Mouse (Mus musculus) adrenal gland (tissue): ENCODE results near the gene Plcb1.

Experiments
- intact Hi-C: fragments of 180-260 bp; cut with DNase I; formaldehyde crosslinking; loops from one replicate; pipeline ENCODE4 v1.15.1; 2025

The Plcb1 gene

DNA sequence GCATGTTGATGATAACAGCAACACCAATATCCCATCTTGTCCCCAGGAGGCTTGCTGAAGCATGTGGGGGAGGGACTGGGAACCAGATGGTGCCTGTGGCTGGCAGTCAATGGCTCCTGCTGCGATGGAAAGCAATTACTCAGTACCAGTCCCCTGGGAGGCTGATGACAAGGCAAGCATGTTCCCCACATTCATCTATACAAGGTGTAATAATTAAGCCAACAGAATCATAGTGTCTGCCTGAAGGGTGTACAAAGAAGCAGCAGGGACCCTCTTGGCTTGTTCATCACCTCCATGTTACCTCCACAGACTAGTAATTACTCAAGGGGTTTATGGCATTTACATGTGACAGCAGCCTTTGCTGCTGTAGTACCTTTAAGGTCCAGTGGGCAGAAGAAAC is 125.0 kb downstream of the Plcb1 start:
- intact Hi-C loops, result no loop called here

- intact Hi-C loops, result no loop called here
These were observed 125.5 kb downstream of the Plcb1 start for GRCm38 (mm10) chr2:134911360-134911759.

- intact Hi-C loops, result no loop called here
These were observed 126.7 kb downstream of the Plcb1 start for GRCm38 (mm10) chr2:134912616-134913015.

DNA sequence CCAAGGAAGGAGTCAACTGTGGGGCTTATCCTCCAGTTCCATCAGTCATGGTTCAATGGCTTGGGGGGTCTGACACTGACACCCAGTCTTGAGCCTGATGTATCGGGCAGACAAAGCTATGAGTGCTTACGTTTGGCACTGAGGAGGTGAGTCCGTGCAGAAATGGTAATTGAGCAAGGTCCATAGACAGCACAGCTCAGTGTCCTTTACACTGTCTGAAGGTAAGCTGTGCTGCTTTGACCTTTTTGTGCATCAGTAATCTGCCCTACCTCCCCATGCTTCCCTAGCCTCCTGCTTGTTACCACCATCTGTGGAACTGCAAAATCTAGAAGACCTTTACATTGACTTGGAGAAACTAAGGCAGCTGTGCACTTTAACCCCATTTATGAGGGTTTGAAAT is 127.7 kb downstream of the Plcb1 start:
- intact Hi-C loops, result no loop called here

DNA sequence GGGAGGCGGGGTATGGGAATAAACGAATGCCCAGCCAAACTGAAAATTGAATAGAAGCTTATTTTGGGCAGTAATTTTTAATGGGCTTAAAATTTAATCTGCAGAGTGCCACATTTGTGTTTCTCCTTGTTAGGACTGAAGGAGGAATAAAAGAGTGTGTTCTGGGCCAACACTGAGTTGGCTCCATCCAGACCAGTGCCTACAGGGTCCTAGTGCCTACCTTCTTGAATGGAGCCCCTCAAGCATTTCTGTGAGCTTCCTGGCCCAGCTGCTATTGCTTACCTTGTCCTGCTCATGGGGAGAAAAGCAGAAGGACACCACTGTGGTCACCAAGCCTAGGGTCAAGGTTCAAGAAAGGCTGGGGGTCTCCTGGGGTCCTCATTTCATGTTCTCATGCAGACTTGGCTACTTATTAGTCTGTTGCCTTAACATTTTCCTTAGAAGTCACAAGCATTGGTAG is 128.3 kb downstream of the Plcb1 start:
- intact Hi-C loops, result no loop called here

DNA sequence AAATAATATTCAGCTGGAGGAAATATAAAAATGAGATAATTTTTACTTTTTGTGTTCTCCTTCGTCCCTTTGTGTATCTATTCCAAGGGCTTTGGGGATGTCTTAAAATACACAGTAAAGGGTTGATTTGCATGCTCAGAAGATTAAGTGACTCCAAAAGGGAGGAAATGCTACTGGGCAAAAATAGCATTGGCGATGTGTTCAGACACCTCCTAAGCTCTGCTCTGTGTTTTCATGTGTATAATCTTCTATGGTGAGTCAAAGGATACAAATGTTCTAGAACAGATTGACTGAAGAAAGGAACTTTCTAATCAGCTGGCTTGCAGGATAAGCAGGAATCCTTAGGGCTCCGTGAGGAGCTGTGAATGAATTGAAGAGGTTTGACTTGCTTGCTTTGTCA is 129.2 kb downstream of the Plcb1 start:
- intact Hi-C loops, result no loop called here

DNA sequence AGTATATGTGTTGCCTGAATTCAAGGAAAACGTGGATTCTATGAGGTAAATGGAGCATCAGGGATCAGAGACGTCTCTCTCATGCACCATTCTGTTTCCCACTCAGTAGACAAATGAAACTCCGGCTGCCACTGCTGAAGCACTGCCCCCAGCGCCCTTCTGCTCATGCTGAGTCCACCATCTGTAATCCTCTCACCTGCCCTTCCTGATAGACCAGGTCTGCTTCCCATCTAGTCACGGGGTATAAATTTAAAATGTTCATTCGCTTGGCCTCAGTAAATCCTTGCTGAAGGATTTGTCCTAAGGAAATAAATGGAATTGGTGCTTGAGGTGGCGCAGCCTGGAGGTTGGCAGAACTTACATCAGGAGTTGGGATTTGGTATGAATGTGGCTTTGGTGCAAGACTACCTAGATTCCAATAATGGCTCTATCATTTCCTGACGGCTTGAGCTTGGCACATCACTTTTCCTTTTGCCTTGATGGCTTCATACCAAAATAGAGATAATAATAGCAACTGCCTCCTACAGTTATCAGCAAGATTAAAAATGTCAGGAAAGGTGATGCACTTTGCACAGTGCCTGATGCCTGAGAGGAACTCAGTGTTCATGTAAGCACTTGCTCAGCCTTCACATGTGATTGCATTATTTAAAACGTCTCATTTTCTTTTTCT is 134.9 kb downstream of the Plcb1 start:
- intact Hi-C loops, result no loop called here

GRCm38 (mm10) chr2:134922636-134923375 is 136.9 kb downstream of the Plcb1 start:
- intact Hi-C loops, result no loop called here

GRCm38 (mm10) chr2:134924143-134924655 is 138.3 kb downstream of the Plcb1 start:
- intact Hi-C loops, result no loop called here

GRCm38 (mm10) chr2:134926266-134926665 is 140.4 kb downstream of the Plcb1 start:
- intact Hi-C loops, result no loop called here

DNA sequence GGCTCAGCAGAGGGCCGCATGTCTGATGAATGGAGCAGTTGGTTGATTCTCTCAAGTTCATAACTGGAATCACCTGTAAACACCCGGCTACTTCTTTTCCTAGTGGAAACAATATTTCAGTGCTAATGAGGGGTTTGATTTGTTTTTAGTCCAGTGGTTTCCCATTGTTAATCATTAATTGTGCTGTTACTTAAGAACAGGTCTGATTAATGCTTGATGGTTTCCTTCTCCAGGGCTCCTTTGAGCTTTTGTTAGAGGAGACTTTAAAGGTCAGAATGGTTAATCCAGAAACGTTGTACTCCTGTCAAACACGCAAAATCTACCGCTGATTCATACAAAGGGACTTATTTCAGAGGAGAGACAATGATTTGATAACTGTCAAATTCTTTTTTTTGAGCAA is 141.2 kb downstream of the Plcb1 start:
- intact Hi-C loops, result no loop called here

GRCm38 (mm10) chr2:134929452-134929851 is 143.6 kb downstream of the Plcb1 start:
- intact Hi-C loops, result no loop called here

GRCm38 (mm10) chr2:134930961-134931360 is 145.1 kb downstream of the Plcb1 start:
- intact Hi-C loops, result no loop called here

- intact Hi-C loops, result no loop called here
These were observed 146.0 kb downstream of the Plcb1 start for GRCm38 (mm10) chr2:134931756-134932421.

DNA sequence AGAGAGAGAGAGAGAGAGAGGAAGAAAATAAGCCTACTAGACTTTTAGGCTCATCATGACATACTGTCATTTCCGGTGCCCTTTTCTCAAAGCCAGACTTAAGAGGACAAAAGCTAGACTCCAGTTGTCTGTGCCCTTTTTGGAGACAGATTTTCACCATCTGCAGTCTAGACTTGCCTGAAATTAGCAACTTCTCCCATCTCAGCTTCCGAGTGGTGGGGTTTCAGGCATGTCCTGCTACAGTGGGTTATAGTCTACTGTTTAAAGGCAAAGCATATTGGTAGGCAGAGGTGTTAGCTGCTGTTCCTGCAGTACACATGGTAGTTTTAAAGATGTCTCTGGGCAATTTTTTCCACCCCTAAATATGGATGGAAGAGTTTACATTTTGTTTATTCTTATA is 149.6 kb downstream of the Plcb1 start:
- intact Hi-C loops, result no loop called here

GRCm38 (mm10) chr2:134935970-134936649 is 150.2 kb downstream of the Plcb1 start:
- intact Hi-C loops, result no loop called here

DNA sequence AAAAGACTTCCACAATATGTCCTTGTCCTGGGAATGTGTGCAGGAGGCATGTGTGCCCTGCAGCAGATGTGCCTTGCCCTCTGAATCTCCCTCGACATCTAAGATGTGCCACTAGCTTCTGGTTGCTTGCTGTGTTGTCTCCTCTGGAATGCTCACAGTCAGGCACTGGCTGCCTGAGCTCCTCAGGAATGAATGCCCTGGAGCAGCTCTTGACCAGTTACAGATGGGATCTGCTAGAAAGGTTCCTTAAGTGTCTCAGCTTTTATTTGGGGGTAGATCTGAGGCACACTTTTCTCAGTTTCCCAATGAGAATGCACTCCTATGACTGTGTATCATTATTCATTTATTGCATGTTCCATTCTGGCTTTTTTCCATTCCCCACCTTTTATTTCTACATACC is 151.8 kb downstream of the Plcb1 start:
- intact Hi-C loops, result no loop called here

GRCm38 (mm10) chr2:134942039-134942438 is 156.2 kb downstream of the Plcb1 start:
- intact Hi-C loops, result no loop called here

- intact Hi-C loops, result no loop called here
These were observed 157.1 kb downstream of the Plcb1 start for GRCm38 (mm10) chr2:134942919-134943318.

DNA sequence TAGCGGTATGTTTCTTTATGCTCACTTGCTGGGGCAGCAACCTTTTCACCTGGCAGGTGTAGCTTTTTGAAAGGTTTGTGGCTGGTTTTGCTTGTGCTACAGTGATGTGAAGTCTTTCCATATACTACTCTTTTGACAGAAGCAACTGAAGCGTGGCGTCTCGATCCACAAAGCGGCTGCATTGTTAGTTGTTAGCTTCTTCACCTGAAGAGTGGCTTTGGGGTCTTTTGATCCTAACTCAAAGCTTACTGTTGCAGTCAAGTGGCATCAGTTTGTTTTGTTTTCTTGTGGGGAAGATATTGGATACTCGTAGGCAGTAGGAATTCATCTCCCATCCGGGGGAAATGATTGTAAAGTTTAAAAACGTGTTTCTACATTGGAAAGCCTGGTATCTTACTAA is 160.5 kb downstream of the Plcb1 start:
- intact Hi-C loops, result loop anchor here (5.0 kb wide), 1 partner anchor 159 kb away; the partner anchor contains the start of gene Plcb1

DNA sequence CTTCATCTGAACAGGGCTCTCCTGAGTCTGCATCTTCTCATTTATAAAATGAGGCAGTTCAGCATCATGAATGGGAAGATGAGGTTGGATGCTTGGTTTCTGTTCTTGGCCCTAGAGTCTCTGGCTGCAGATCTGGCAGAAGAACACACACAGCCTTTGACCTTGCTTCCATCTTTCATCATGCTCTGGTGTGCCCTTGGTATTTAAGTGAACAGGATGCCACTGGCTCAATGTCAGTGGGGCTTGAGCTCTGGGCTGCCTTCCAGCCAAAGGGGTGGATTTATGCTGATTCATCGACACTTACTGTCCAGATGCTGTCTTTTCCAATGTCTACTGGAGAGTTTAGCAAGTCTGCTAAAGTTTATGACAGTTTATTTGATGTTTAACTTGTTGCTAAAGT is 161.0 kb downstream of the Plcb1 start:
- intact Hi-C loops, result loop anchor here (5.0 kb wide), 1 partner anchor 160 kb away; the partner anchor contains the start of gene Plcb1
